In genomic region chr16:55822741-55823397, GRCm38 (mm10) we compare ENCODE assay signal across 8 mouse cellular contexts. TPM values are rescaled to one million over a fixed set of nuclear protein-coding genes. Genes with fewer than 3 reads are reported as not detected.
DNase-seq lines count a peak whose midpoint lies in the region; ATAC-seq and TF ChIP-seq lines count a peak whose summit lies in the region.

No protein-coding gene starts in this region.

- H3K27me3 ChIP-seq in heart, embryonic 11.5 days (ENCODE audit: control insufficient read depth, insufficient read depth, low read length): no peaks in the 10 kb centered on the region
- no peaks in the 10 kb centered on the region for H3K27me3 ChIP-seq in ES-Bruce4 (ENCODE audit: control insufficient read depth, insufficient read depth, low read length, poor library complexity, severe bottlenecking)
- H3K27me3 ChIP-seq in forebrain, postnatal 0 days (ENCODE audit: insufficient read depth, low read length): no peaks in the 10 kb centered on the region
- peaks cover 17% of the 10 kb centered on the region for H3K27me3 ChIP-seq in liver, embryonic 16.5 days (ENCODE audit: control insufficient read depth, insufficient read depth, low read depth, low read length)

- no peak for TF ChIP-seq EP300 in ES-Bruce4 (IDR thresholded peaks at IDR 0.05; ENCODE audit: insufficient read depth, low read depth, low read length)

- peak overlapping the region; percentile 93 for H3K4me3 ChIP-seq in heart, embryonic 11.5 days (ENCODE audit: low read depth, low read length)
- peak overlapping the region; percentile 58; the same call in 1 of the 2 replicates for H3K4me3 ChIP-seq in ES-Bruce4 (ENCODE audit: low read depth, low read length)
- H3K4me3 ChIP-seq in forebrain, postnatal 0 days (ENCODE audit: low read depth, low read length): peak overlapping the region; percentile 75
- peak overlapping the region; percentile 79; the same call in 1 of the 2 replicates for H3K4me3 ChIP-seq in liver, embryonic 16.5 days (ENCODE audit: low read depth, low read length)

- 0 out of 2 replicates have a peak, but pooled peaks cover 2% of the 10 kb centered on the region for H3K36me3 ChIP-seq in heart, embryonic 11.5 days (ENCODE audit: control insufficient read depth, insufficient read depth, low read length)
- peaks cover 10% of the 10 kb centered on the region for H3K36me3 ChIP-seq in ES-Bruce4 (ENCODE audit: control insufficient read depth, insufficient read depth, low read length, poor library complexity, severe bottlenecking)
- H3K36me3 ChIP-seq in forebrain, postnatal 0 days (ENCODE audit: insufficient read depth): peaks cover 2% of the 10 kb centered on the region; the same call in 1 of the 2 replicates
- H3K36me3 ChIP-seq in liver, embryonic 16.5 days (ENCODE audit: control insufficient read depth, insufficient read depth): peaks cover under 1% of the 10 kb centered on the region; the same call in 1 of the 2 replicates

- H3K4me1 ChIP-seq in heart, embryonic 11.5 days (ENCODE audit: control insufficient read depth, insufficient read depth, low read length): peaks cover 9% of the 10 kb centered on the region
- H3K4me1 ChIP-seq in ES-Bruce4 (ENCODE audit: control insufficient read depth, insufficient read depth, low read length): peaks cover 6% of the 10 kb centered on the region
- H3K4me1 ChIP-seq in forebrain, postnatal 0 days (ENCODE audit: insufficient read depth): 0 out of 2 replicates have a peak, but pooled peaks cover 6% of the 10 kb centered on the region
- H3K4me1 ChIP-seq in liver, embryonic 16.5 days (ENCODE audit: control insufficient read depth, low read depth, low read length): peaks cover 6% of the 10 kb centered on the region

- WGBS in heart, embryonic 11.5 days (ENCODE audit: insufficient replicate concordance): 42% methylated on average over 18 of the region's 18 CpGs
- 50% methylated on average over 18 of the region's 18 CpGs for WGBS in forebrain, postnatal 0 days
- WGBS in liver, embryonic 16.5 days (ENCODE audit: insufficient replicate concordance): 38% methylated on average over 18 of the region's 18 CpGs

- no peak for ATAC-seq in heart, embryonic 11.5 days (replicated peaks; ENCODE audit: insufficient number of reproducible peaks, low FRiP score, low TSS enrichment)
- no peak for ATAC-seq in forebrain, postnatal 0 days
- no peak for ATAC-seq in liver, embryonic 16.5 days (ENCODE audit: low read depth)

- H3K9ac ChIP-seq in heart, embryonic 11.5 days (ENCODE audit: low read depth, low read length): no peak overlapping the region
- peak overlapping the region; percentile 45 for H3K9ac ChIP-seq in ES-Bruce4 (ENCODE audit: low read depth, poor library complexity, severe bottlenecking)
- H3K9ac ChIP-seq in forebrain, postnatal 0 days: no peak overlapping the region
- no peak overlapping the region for H3K9ac ChIP-seq in liver, embryonic 16.5 days (ENCODE audit: low read depth, low read length)

- no peak for TF ChIP-seq CTCF in ES-Bruce4 (IDR thresholded peaks at IDR 0.05; ENCODE audit: low read depth, low read length)
- TF ChIP-seq CTCF in forebrain, postnatal 0 days (IDR thresholded peaks at IDR 0.05; ENCODE audit: low read depth): no peak

- peak overlapping the region; percentile 85 for H3K27ac ChIP-seq in heart, embryonic 11.5 days (ENCODE audit: low read depth, low read length)
- peak overlapping the region; percentile 13; the same call in 1 of the 2 replicates for H3K27ac ChIP-seq in ES-Bruce4 (ENCODE audit: insufficient read depth, low read length)
- no peak overlapping the region for H3K27ac ChIP-seq in forebrain, postnatal 0 days (ENCODE audit: low read depth, low read length)
- H3K27ac ChIP-seq in liver, embryonic 16.5 days (ENCODE audit: low read length): no peak overlapping the region; the same call in 1 of the 2 replicates

- no peaks in the 10 kb centered on the region for H3K9me3 ChIP-seq in heart, embryonic 11.5 days (replicated peaks; ENCODE audit: control insufficient read depth, low read length)
- no peaks in the 10 kb centered on the region for H3K9me3 ChIP-seq in ES-Bruce4 (replicated peaks; ENCODE audit: control insufficient read depth, insufficient read depth, low read length, poor library complexity, severe bottlenecking)
- H3K9me3 ChIP-seq in forebrain, postnatal 0 days (ENCODE audit: low read length): no peaks in the 10 kb centered on the region
- H3K9me3 ChIP-seq in liver, embryonic 16.5 days (replicated peaks; ENCODE audit: control insufficient read depth, low read length): no peaks in the 10 kb centered on the region

- no peak for TF ChIP-seq POLR2A in ES-Bruce4 (IDR thresholded peaks at IDR 0.05; ENCODE audit: insufficient read depth, low read length)

- peak overlapping the region; percentile 84 for H3K4me2 ChIP-seq in heart, embryonic 11.5 days
- H3K4me2 ChIP-seq in forebrain, postnatal 0 days (ENCODE audit: low read depth): peak overlapping the region; percentile 98
- H3K4me2 ChIP-seq in liver, embryonic 16.5 days (ENCODE audit: low read depth, low read length): peak overlapping the region; percentile 84

- DNase-seq in heart, postnatal 4 days: no peak
- no peak for DNase-seq in forebrain, postnatal 0 days
- no peak for DNase-seq in B cell, adult 2 months
- DNase-seq in retina, postnatal 1 day: no peak
- DNase-seq in frontal cortex, adult 2 months (ENCODE audit: extremely low spot score in 1 of 2, low spot score in 1 of 2): no peak

RNA-seq across cellular contexts. Expression of gene Nfkbiz, which starts 15.8 kb away (rescaled TPM):
- 3.5 and 3.7 TPM in 2 replicates for polyA plus RNA-seq in heart, embryonic 11.5 days (2014; fragmentation: Nextera tagmentation; extraction: Ambion mirVana)
- 1 to 10 TPM; 3.8 to 3.9 TPM for total RNA-seq in heart, postnatal 4 days (2021)
- 6.0 and 6.1 TPM in 2 replicates for polyA plus RNA-seq in ES-Bruce4 (2011; ENCODE audit: insufficient read depth, insufficient read length, low read depth, missing spikeins)
- total RNA-seq in forebrain, postnatal 0 days (2014; rRNA removed): 1.9 and 2.4 TPM in 2 replicates
- 1.1 and 1.5 TPM in 2 replicates for polyA plus RNA-seq in forebrain, postnatal 0 days (2015; fragmentation: Nextera tagmentation; extraction: Ambion mirVana)
- polyA plus RNA-seq in liver, embryonic 16.5 days (2015; fragmentation: Nextera tagmentation; extraction: Ambion mirVana): 2.2 and 2.3 TPM in 2 replicates
- 5.1 and 5.4 TPM in 2 replicates for polyA plus RNA-seq in frontal cortex, adult 2 months (2012; rRNA removed)

Comparison
In these comparisons a context has a peak if more than half of its experiments do, and no peak if none do; other contexts are left out.
1. H3K27ac ChIP-seq: peak in heart, embryonic 11.5 days (single experiment) and ES-Bruce4 (single experiment); none in forebrain, postnatal 0 days (single experiment) and liver, embryonic 16.5 days (single experiment).
2. Peak in every context shown above with its lines, with median percentiles within 50 percentile points of each other: H3K4me2 ChIP-seq and H3K4me3 ChIP-seq.